Mouse (Mus musculus): Measurements from ENCODE around the gene Actn1.

The Actn1 gene

DNA sequence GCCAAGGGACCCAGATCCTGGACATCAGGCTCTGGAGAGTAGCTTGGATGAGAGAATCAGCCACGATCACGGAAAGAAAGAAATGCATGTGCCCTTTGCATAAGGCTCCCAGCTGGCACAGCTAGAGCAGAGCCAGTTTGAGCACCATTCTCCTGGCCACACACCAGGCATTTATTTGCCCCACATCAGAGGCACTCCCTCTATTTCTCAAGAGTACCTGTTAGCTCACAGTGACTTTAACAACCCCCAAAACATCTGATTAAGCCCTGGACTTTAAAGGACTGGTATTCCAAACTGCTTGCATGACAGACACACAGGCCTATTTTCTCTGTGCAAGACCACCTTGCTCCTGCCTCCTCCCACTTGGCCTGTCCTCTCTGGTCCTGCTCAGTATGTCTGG lies 78.3 kb downstream of the Actn1 start:
- no peak for DNase-seq (ENCODE audit: low spot score in 2 of 2)

DNA sequence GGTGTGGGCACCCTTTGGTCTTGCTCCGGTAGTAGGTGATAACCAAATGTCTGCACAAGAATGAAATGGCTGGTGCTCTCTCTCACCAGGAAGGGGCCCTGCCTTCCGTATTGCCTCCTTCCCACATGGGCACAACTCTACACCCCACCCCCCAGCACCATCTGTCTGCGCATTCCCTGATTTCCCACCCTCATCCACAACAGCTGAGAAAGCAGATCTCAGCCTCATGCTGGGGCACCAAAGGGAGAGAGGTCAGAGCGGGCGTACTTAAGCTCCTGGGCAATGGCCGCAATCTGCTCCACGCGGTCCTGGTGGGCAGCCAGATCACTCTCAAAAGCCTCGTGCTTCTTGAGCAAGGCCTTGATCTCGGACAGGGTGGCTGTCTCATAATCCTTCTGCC lies 82.1 kb downstream of the Actn1 start:
- no peak for DNase-seq (ENCODE audit: low spot score in 2 of 2)

DNA sequence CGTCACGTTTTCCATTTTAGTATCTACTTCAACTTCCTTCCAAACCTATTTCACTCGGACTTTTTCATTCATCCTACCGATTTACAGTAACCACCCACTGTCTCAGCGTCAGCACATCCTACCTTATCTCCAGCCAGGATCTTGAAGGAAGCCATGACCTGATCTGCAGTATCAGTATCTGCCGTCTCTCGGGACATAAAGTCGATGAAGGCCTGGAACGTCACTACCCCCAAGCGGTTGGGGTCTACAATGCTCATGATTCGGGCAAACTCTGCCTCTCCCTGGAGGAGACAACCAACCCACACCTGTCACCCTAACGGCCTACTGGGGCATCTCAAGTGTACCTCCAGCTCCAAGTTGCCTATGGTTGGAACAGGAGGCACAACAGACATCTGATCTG lies 91.4 kb downstream of the Actn1 start:
- DNase-seq (ENCODE audit: low spot score in 2 of 2): no peak

DNA sequence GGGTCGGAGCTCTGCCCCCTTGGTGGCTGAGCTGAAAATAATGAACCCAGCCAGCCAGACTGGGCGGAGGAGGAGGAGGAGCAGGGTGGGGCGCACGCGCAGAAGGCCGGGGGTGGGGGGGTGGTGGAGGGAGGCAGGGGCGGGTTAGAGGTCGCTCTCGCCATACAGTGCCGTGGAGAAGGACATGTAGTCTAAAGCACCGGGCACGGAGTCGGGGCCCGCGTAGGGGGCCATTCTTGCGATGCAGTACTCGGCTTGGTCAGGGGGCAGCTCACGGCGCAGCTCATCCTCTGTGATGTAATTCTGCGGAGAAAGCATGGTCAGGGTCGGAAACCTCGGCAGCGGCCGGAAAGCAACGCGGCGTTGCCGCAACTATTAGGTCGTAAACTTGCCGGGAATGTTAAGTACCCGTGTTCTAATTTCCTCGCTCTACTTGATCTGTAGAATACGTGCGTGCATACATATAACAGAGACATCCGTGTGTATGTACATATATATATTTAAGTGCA lies 91.9 kb downstream of the Actn1 start:
- DNase-seq (ENCODE audit: low spot score in 2 of 2): peak; percentile 70 to 82

DNA sequence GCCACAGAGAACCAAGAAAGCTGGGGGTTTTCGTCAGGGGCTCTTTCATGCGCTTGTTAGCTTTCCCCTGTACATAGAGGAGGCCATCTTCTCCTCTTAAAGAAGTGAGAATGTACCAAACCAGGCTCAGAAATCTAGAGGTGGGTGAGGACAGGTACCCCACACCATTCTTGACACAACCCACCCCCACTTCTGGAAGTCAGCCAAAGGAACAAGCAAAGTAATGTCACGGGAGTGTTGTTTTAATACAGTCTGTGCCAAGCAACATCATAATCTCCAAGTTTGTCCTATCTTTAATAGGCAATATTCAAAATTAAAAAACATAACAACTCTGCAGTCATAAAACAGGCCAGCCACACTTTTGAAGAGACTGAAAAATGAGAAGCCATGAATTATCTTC lies 92.8 kb downstream of the Actn1 start:
- DNase-seq (ENCODE audit: low spot score in 2 of 2): no peak

DNA sequence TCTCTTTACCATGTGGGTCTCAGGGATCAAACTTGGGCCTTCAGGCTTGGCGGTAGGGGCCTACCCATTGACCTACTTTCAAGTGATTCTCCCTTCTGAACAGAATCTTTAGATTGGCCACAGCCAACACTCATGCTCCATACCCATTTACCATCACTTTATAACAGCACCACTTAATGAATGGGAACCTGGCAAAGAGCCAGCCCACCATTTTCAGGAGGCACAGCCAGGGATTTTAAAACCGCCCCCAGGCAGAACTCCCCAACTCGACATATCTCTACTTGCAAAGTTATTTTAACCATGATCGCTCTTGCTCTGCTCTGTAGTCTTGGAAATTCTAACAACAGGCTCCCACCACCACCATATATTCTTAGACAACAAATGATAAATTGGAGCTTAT lies 93.5 kb downstream of the Actn1 start:
- no peak for DNase-seq (ENCODE audit: low spot score in 2 of 2)

DNA sequence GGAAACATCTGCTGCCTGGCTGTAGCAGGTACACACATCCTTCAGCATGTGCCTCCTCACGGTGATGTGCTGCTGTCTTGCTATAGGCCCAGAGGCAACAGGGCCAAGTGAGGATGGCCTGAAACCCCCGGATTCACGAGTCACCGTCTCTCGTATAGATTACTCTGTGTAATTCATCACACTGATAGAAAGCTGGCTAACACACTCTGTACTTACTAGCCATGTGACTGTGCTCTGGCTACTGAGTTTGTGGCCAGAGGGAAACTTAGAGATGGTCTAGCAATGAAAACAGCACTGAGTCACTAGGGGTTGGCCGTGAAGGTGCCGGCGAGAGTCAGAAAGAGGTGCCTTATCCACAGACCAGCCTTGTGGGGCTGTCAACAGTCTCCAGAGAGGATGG lies 95.6 kb downstream of the Actn1 start:
- no peak for DNase-seq (ENCODE audit: low spot score in 2 of 2)

DNA sequence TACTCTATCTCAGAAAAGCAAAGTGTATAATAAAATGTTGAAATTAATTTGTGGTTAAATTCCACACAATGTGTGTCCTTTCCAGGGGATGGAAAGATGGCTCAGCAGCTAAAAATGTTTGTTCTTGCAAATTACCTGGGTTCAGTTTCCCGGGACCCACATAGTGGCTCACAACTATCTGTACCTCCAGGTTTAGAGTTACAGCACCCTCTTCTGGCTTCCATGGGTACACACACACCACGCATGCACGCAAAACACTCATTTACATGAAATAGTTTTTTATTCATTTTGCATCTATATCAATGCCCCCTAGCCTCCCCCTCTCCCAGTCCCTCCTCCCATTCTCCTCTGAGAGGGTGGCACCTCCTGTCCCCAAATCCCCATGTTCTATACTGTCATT lies 97.7 kb downstream of the Actn1 start:
- no peak for DNase-seq (ENCODE audit: low spot score in 2 of 2)

DNA sequence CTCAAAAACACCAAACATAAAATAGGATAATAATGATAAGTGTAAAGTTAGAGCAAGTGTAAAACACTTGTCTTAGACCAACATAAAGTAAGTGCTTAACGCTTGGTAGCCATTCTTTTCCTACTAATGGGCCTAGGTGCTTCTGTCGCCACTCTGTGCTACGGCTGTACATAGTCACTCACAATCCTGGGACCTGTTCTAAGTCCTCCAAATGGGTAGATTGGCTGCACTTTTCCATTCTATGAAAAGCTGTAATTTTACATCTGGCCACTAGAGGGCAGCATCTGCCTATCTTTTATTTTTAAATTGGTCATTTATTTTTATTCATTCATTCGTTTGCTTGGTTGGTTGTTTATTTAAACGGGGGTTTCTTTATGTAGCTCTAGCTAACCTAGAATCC lies 102.5 kb downstream of the Actn1 start:
- no peak for DNase-seq (ENCODE audit: low spot score in 2 of 2)

DNA sequence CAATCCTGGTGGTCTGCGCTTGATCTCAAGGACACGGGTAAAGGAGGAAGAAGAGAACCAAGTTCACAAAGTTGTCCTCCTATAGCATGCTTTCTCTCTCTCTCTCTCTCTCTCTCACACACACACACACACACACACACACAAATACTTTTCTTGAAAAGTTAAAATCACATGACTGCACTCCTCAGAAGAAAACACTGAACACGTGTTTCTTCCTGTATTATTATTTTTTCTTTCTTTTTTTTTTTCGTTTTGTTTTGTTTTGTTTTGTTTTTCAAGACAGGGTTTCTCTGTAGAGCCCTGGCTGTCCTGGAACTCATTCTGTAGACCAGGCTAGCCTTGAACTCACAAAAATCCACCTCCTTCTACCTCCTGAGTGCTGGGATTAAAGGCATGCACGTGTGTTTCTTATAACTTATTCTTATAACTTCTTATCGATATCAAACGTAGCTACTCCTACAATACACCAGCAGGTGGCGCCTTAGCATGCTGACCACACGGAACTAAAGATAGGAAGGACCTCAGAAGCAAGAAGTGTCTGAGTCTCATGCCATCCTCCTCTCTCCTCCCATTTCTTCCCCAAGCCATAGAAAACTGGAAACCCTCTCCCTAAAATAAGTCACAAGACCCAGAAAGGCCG lies 106.4 kb downstream of the Actn1 start:
- peak in 1 of 2 experiments; percentile 53 for DNase-seq (ENCODE audit: low spot score in 2 of 2)

DNA sequence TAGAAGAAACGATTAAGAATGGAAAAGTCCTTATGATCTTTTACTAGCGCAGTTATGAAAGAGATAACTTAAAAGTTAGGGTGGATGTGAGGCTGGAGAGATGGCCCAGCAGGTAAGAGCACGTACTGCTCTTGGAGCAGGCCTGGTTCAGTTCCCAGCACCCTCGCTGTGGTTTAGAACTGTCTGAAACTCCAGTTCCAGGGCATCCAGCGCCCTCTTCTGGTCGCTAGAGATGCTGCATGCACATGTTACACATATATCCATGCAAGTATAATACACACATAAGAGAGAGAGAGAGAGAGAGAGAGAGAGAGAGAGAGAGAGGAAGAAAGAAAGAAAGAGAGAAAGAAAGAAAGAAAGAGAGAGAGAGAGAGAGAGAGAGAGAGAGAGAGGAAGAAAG lies 107.1 kb downstream of the Actn1 start:
- no peak for DNase-seq (ENCODE audit: low spot score in 2 of 2)

DNA sequence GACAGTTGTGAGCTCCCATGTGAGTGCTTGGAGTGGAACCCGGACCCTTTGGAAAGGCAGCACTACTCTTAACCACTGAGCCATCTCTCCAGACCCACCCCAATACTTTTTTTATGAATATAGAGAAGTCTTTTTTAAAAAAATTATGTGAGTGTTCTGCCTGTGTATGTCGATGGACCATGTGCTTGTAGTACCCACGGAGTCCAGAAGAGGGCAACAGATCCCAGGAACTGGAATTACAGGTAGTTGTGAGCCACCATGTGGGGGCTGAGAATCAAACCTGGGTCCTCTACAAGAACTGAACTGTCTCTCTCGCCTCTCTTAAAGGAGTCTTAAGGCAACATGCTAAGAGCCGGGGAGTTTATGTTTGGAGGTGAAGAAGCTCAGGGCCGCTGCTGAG lies 108.3 kb downstream of the Actn1 start:
- no peak for DNase-seq (ENCODE audit: low spot score in 2 of 2)

DNA sequence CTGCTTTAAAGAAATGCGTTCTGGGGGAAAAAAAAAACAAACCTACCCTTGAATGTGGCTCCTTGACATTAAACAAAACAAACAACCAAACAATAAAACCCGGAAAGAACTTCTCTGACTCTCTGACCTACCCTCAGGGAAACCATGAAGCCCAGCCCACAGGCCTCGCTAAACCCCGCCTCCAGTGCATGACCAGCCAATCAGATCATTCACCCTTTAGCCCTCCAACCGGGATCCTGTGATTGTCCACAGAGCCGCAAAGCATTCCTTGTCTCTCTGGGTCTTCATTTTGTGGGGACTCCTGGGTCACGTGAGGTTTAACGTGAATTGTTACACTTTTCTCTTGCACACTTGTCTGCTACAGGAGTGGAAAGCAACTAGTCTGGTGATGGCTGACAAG lies 109.5 kb downstream of the Actn1 start:
- no peak for DNase-seq (ENCODE audit: low spot score in 2 of 2)

DNA sequence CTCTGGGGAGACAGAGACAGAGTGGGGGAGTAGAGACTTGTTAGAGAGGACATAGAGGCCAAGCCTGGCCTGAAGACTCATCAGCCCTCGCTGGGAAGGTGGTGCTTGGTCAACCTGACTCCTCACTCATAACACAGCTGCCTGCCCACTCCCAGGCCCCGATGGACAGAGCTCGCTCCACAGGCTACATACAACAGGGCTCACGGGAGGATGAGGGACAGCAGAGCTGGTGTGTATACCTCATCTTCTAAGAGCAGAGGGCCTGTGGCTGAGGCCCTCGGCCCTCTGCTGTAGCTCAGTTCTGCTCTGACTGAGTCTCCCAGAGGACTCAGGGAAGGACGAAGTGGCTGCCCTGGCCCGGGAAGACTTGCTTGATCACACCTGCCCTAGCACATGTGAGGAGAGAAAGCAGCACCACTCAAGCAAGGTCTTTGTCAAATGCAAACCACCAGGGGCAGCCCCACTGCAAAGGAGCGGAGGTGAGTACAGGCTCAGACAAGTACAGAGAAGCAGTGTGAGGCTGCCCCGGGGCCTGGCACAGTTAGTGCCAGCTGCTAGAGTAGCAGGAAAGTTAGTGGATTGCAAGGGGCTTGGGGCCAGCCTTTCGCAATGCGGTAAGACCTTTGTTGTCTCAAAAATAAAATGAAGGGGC lies 112.5 kb downstream of the Actn1 start:
- DNase-seq (ENCODE audit: low spot score in 2 of 2): no peak

DNA sequence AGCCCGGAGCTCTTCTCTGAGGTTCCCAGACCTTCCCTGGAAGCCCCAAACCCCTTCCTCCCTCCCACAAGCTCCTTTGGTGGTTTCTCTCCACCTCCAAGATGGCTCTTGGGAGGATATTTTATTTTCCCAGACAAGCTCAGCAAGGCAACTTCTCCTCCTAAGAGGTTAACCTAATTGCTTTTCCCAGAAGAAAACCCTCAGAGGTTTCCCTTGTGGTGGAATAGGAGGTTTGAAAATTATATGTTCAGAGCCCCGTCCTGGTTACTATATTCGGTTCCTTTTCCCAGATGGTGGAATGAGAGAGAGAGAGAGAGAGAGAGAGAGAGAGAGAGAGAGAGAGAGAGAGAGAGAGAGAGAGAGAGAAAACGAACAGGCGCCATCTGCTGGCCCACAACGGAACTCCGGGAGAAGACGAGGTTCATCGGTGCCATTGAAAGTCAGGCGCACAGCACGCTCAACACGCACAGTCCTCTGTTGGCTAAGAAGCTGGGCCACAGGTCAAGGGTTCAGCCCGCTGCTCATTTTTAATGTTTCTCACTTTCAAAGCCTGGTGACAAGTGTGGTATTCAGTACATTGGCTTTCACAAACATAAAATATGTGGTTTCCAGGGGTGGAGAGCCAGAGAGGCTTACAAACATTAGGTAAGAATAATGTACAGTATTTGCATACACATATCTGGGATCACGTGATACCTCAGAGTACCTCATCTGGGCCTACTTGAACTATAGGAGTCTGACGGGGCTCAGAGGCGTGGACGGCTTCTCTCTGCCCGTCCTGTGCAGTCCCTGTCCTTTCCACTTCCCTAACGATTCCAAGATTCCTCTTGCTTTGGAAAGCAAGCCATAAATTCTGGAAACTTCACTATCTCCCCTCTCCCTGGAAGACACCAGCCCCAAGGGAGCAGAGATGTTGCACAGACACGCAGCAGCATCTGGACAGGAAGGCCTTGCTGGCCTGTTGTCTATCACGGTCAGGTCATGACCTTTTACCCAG lies 113.6 kb downstream of the Actn1 start:
- DNase-seq (ENCODE audit: low spot score in 2 of 2): peak; percentile 58 to 79

DNA sequence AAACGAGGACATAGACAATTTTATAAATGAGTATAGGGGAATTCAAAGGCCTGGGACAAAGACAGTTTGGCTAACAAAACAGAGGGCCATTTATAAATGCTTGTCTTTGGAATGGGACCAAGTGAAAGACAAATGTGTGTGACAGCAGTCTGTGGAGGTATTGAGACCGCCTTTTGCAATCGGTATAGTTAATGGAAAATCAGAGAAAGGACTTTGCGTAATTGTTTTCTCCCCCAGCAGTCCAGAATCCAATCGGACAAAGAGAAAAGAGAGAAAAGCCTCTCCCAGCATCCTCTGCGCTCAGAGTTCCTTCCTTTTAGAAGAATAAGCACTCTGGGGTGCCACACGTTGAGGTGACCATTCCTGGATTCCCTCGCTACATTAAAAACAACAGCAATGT lies 114.8 kb downstream of the Actn1 start:
- DNase-seq (ENCODE audit: low spot score in 2 of 2): no peak

DNA sequence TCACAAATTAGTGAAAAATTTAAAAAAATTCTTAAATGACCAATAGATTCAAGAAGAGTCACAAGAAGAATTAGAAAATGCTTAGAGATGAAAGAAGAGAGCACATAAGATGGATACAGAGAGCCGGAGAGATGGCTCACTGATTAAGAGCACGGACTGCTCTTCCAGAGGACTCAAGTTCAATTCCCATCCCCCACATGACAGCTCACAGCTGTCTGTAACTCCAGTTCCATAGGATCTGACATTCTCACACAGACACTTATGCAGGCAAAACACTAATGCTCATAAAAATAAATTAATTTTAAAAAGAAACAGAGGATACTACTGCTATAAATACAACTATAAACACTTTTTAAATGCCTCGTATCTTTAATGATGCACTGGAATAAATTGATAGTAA lies 115.3 kb downstream of the Actn1 start:
- DNase-seq (ENCODE audit: low spot score in 2 of 2): no peak

DNA sequence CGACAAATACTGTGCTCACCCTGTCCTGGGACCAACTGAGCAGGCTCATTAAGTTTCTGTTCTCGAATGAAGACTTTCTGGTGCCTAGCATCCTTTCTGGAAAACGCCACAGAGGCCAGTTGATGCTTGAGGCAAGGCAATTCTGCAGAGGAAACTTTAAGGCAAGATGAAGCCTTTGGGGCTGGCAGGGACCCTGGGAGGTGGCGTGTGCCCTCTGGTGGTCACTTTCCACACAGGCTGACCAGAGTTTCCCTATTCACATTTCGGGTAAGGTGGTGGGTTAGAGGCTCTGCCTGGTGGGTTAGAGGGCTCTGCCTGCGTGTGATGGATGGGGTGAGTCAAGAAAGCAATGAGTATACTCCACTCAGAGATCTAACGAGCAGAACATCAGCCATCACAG lies 118.7 kb downstream of the Actn1 start:
- DNase-seq (ENCODE audit: low spot score in 2 of 2): peak; percentile 43 to 71

DNA sequence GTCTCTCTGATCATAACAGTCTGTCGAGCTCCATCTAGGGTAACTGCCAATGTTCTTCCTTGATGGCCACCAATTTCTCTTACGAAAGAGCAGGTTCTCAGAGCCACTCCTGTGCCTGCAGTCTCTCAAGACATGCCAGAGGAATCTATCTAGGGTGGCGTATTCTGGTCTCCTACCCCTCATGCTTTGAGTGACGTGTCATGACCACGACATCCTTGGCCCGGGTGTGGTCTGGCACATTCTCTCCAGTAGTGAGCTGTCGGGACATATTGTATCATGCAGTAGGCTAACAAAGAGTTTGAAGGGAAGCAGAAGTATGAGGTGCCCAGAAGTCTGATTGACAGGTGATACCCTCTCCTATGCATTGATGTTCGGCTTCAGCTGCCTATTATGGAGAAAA lies 119.2 kb downstream of the Actn1 start:
- DNase-seq (ENCODE audit: low spot score in 2 of 2): no peak

DNA sequence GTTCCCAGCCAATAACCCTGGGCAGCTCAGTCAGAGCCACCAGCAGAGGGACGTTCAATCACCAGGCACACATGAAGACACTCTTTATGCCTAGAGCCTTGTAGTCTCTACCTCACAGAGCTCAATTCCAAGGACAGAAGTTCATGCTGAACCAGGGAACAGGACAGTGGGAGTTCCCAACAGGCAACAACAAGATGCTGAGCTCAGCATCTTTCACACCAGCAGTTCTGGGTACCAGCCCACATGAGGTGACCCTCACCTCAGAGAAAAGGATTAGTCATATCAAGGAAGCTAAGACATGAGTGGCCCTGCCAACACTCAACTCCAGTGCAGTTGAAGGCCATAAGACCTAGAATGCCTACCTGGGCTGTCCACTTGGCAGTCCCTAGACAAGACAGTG lies 122.4 kb downstream of the Actn1 start:
- no peak for DNase-seq (ENCODE audit: low spot score in 2 of 2)

DNA sequence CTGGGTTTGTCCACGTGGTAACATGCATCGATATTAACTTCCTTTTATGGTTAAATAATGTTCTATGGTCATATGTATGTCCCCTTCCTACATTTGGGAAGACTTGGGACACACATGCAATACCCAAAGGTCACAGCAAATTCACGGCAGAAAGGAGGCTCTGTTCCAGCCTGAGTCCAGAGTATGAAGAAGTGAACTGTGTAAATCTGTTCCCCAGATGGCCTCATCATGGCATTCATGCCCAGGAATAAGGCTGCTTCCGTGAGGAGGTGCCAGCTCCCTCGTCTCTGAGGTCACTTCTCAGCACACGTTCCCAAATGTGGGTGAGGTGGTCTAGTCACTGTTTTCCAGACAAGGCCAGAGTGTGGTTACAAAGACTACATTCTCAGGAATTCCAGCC lies 122.9 kb downstream of the Actn1 start:
- DNase-seq (ENCODE audit: low spot score in 2 of 2): no peak

DNA sequence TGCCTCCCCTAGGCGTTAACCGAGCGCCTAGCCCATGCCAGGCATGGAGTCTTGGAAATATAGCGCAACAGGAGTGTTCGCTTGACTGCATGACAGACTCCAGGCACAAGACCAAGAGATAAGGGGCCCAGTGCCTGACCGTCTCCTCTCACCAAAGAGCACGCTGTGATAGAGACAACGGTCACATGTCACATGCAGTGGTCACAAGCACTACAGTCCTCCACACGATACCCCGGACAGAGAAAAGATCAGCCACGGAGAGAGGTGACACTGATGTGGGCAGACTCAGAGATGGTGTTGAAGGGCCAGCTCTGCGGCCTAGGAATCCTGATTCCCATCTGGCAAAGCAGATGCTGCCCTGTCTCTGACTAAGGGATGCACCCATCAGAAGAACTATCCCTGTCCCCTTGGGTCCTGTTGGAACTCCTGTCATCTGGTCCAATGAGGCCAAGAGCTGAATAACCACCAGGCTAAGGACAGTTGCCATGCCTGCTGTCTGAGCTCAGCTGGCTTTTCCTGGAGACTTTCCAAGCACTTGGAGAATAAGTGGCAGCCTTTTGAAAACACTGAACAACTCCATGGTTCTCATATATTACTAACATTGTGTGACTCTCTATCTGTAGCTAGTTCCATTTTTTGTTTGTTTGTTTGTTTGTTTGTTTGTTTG lies 123.8 kb downstream of the Actn1 start:
- peak in 1 of 2 experiments; percentile 52 for DNase-seq (ENCODE audit: low spot score in 2 of 2)
